Mouse (Mus musculus) ES-E14 (cell line): ENCODE results near the gene Unc5c. TPM values are rescaled to one million over a fixed set of nuclear protein-coding genes. Genes with fewer than 3 reads are reported as not detected.
A peak's percentile ranks its signal among the peaks of the same experiment; 100 is the strongest.

Experiments
- DNase-seq: peaks from one replicate; pipeline ENCODE4 v3.0.0-alpha.2; 2013; ENCODE audit warnings: low read depth, low spot score
- H3K27ac ChIP-seq: 2 replicates; pipeline ENCODE4 v1.5.1; 2012; ENCODE audit warnings: low read depth, mild to moderate bottlenecking, low read length, moderate library complexity, mixed read lengths; ENCODE audit not compliant: poor library complexity, insufficient read depth, severe bottlenecking
- H3K36me3 ChIP-seq: 2 replicates; pipeline ENCODE4 v1.6.1; 2012; ENCODE audit warnings: mild to moderate bottlenecking, low read length, moderate library complexity, mixed read lengths; ENCODE audit not compliant: control insufficient read depth, poor library complexity, insufficient read depth, severe bottlenecking
- H3K4me1 ChIP-seq, 2 experiments: fragments of 150-350 bp in 1 of 2; sonication (generic) in 1 of 2; 2 replicates each; pipeline ENCODE4 v1.6.1; 2012; ENCODE audit warnings: low read length in 2 of 2, mild to moderate bottlenecking in 1 of 2, mixed read lengths in 1 of 2; ENCODE audit not compliant: control insufficient read depth in 2 of 2, insufficient read depth in 2 of 2, poor library complexity in 1 of 2
- H3K4me3 ChIP-seq, 2 experiments: fragments of 150-350 bp in 1 of 2; sonication (generic) in 1 of 2; 2 replicates each; pipeline ENCODE4 v1.5.1; 2012; ENCODE audit warnings: low read length in 2 of 2, low read depth in 1 of 2, mild to moderate bottlenecking in 1 of 2, mixed read lengths in 1 of 2; ENCODE audit not compliant: insufficient read depth in 1 of 2, poor library complexity in 1 of 2, severe bottlenecking in 1 of 2
- H3K9ac ChIP-seq: 2 replicates; pipeline ENCODE4 v1.6.1; 2012; ENCODE audit warnings: low read depth, mild to moderate bottlenecking, low read length, mixed read lengths; ENCODE audit not compliant: poor library complexity, insufficient read depth, severe bottlenecking
- H3K9me3 ChIP-seq: fragments of 150-350 bp; sonication (generic); 2 replicates; pipeline ENCODE4 v1.6.1; 2012; ENCODE audit warnings: low read depth, mild to moderate bottlenecking, low read length; ENCODE audit not compliant: control insufficient read depth, insufficient read depth
- CHD2 ChIP-seq: IDR thresholded peaks from 2 replicates; pipeline ENCODE4 v1.6.1; 2014; ENCODE audit warnings: mild to moderate bottlenecking, low read depth, low read length, inconsistent platforms
- HCFC1 ChIP-seq: IDR thresholded peaks from 2 replicates; pipeline ENCODE4 v1.6.1; 2012; ENCODE audit warnings: low read length, inconsistent platforms, borderline replicate concordance; ENCODE audit not compliant: insufficient read depth
- MAFK ChIP-seq: IDR thresholded peaks from 2 replicates; pipeline ENCODE4 v1.6.1; 2014; ENCODE audit warnings: mild to moderate bottlenecking, low read depth, low read length, inconsistent platforms; ENCODE audit not compliant: insufficient read depth
- ZC3H11A ChIP-seq: IDR thresholded peaks from 2 replicates; pipeline ENCODE4 v1.6.1; 2012; ENCODE audit warnings: low read depth, mild to moderate bottlenecking, inconsistent platforms, low read length, borderline replicate concordance
- ZNF384 ChIP-seq: IDR thresholded peaks from 2 replicates; pipeline ENCODE4 v1.6.1; 2012; ENCODE audit warnings: low read depth, low read length, inconsistent platforms
- in situ Hi-C, 2 experiments: fragments of 600-800 bp; cut with MboI; formaldehyde crosslinking; loops; one replicate each; pipeline ENCODE4 v1.15.1; 2025; ENCODE audit warnings: low sequenced_read_pairs in 2 of 2, inconsistent platforms in 1 of 2; ENCODE audit not compliant: unreplicated experiment in 2 of 2
- total RNA-seq: library from RNA; depleted of rRNA; stranded (reverse); fragments of 300-350 nt; gene quantifications from 2 replicates; pipeline ENCODE4 v1.2.3, GENCODE M21; 2012

The Unc5c gene
- total RNA-seq, 1 experiment = 0.67 TPM

DNA sequence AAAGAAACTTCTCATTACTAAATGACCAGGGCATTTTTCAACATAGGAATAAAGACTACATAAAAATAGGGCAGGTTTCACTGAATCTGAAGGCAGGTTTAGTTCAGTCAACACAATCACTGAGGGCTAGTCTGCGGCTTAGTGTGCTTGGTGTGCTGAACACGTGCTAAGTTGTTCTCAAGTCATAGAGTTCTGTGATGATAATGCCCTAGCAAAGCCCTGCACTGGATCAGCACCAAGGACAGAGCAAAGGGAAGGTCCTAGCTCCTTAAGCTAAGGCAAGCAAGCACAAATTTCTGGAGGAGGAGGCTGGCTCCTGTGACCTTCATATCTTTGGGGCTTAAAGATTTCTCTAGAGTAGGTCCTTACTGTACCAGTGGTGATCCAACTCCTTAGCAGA lies 346.3 kb downstream of the Unc5c start:
- in situ Hi-C loops = no loop called here
- no peak overlapping the region for H3K4me3 ChIP-seq
- no peak overlapping the region for H3K27ac ChIP-seq
- H3K9me3 ChIP-seq = no peaks in the 10 kb centered on the region
- no peaks in the 10 kb centered on the region; a peak in 1 of 4 replicates for H3K4me1 ChIP-seq
- TF ChIP-seq CHD2 (no peak), ZNF384 (no peak), MAFK (no peak), HCFC1 (no peak), ZC3H11A (no peak)
- H3K36me3 ChIP-seq = no peaks in the 10 kb centered on the region
- H3K9ac ChIP-seq = no peak overlapping the region
- DNase-seq = peak; percentile 74

DNA sequence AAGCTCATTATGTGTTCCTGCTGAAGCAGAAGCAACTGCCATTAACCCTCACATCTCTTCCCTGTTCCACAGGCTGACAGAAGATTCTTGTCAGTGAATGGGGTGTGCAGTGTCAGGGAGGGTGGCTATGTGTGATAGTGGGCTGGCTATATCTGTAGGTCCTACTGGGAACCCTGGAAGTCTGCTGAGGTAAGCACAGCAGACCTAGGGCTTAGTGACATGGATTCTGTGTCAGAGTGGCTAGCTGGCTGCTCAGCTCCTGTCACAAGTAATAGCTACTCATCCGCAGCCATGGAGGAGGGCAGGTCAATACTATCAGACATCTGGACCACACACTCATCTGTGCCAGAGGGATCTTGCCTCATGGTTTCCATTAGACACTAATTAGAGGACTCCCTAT lies 349.8 kb downstream of the Unc5c start:
- Histone ChIP-seq H3K27ac (no peak overlapping the region), H3K9me3 (no peaks in the 10 kb centered on the region), H3K4me3 (no peak overlapping the region), H3K4me1 (peaks cover 0 to 4% of the 10 kb centered on the region in 2 experiments; a peak in 2 of 4 replicates), H3K36me3 (no peaks in the 10 kb centered on the region), H3K9ac (no peak overlapping the region)
- in situ Hi-C loops = no loop called here
- no peak for TF ChIP-seq ZNF384
- no peak for TF ChIP-seq MAFK
- DNase-seq = no peak

DNA sequence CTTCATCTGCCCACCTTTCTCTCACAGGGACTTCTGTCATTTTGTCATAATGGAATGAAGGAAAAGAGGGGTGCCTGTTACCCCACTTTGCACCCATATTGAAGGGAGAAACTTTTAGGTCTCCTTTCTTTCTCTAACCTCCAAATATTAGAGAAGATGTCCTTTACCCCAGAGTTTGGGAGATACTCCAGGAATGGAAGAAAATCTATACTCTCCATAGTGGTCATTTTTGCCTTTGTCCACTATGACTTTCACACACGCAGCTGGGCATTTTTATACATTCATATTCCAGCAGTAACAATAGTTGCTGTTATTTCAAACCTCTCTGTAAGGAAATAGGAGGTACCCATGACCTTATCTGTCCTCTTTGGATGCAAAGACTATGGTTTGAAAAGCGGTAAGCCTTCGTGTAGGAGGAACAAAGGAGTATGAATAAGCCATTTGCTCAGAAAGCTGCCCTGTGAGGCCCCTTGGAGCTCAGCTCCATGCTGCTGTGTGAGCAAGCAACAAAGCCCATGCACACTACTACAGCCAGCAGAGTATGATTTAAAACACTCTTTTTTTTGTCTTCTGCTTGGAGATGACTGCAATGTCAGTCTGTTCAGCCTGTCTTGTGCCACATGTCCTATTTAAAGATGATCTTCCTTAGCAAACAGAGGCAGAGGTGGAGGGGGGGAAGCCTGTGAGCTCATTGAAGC lies 353.7 kb downstream of the Unc5c start:
- in situ Hi-C loops = no loop called here
- peaks cover 0 to 4% of the 10 kb centered on the region in 2 experiments; a peak in 1 of 4 replicates for H3K4me1 ChIP-seq
- H3K27ac ChIP-seq = no peak overlapping the region
- H3K9ac ChIP-seq = no peak overlapping the region
- no peak for DNase-seq
- H3K4me3 ChIP-seq = no peak overlapping the region
- no peaks in the 10 kb centered on the region for H3K9me3 ChIP-seq
- TF ChIP-seq ZC3H11A (no peak), MAFK (no peak), CHD2 (no peak), ZNF384 (no peak), HCFC1 (no peak)
- no peaks in the 10 kb centered on the region for H3K36me3 ChIP-seq

DNA sequence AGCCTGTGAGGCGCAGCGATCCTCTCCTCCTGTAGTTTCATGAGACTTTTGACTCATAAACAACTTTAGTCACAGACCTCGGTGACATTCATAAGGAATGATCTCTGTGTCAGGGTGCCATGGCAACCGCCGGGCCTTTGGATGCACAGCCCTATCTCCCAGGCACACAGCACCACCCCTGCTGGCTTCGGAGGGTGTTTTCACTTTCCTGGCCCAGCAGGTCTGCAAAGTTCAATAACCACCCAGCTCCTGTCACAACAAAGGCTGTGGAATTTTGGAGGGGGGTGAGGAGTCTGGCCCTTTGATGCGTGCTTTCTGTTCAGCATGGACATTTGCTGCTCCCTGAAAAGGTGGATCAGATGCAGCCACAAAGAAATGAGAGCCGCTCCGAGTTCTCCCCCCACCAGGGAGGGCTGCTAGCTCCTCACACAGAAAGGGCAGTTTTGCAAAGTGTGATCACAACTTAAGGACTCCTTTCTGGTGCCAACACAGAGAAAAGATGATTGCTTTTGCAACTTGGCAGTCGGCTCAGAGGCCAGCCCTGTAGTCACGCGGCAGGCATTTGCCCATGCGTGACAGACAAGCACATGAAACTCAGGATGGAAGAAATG lies 354.4 kb downstream of the Unc5c start:
- in situ Hi-C loops = no loop called here
- no peaks in the 10 kb centered on the region for H3K9me3 ChIP-seq
- no peak for TF ChIP-seq CHD2
- TF ChIP-seq MAFK = no peak
- TF ChIP-seq HCFC1 = no peak
- no peak for TF ChIP-seq ZNF384
- TF ChIP-seq ZC3H11A = no peak
- no peak overlapping the region for H3K4me3 ChIP-seq
- peak; percentile 22 for DNase-seq
- no peak overlapping the region for H3K27ac ChIP-seq
- peaks cover 0 to 4% of the 10 kb centered on the region in 2 experiments; a peak in 1 of 4 replicates for H3K4me1 ChIP-seq
- H3K36me3 ChIP-seq = no peaks in the 10 kb centered on the region
- H3K9ac ChIP-seq = no peak overlapping the region
